Mouse (Mus musculus) CH12.LX (cell line): ENCODE measurements around the gene Aldh1a7. TPM values are rescaled to one million over a fixed set of nuclear protein-coding genes. Genes with fewer than 3 reads are reported as not detected.

ENCODE experiments used
- DNase-seq: peaks from one replicate; pipeline ENCODE4 v3.0.0-alpha.2; 2013; ENCODE audit errors: extremely low read depth
- H3K27ac ChIP-seq: 2 replicates; pipeline ENCODE4 v1.5.1; 2012; ENCODE audit warnings: low read depth, mild to moderate bottlenecking, control low read depth, moderate library complexity; ENCODE audit not compliant: insufficient read depth
- H3K27me3 ChIP-seq: replicated peaks from 2 replicates; pipeline ENCODE3; 2012; ENCODE audit warnings: inconsistent platforms
- H3K36me3 ChIP-seq, 2 experiments: replicated peaks in 1 of 2; 2 replicates each; pipeline versions ENCODE3 to v1.6.1; 2012; ENCODE audit warnings: inconsistent platforms in 1 of 2, low read length in 1 of 2, mild to moderate bottlenecking in 1 of 2, mixed read lengths in 1 of 2, moderate library complexity in 1 of 2; ENCODE audit not compliant: control insufficient read depth in 1 of 2, insufficient read depth in 1 of 2
- H3K4me1 ChIP-seq, 2 experiments: 2 replicates each; pipeline ENCODE4 v1.6.1; 2012; ENCODE audit warnings: inconsistent platforms in 1 of 2, moderate library complexity in 1 of 2; ENCODE audit not compliant: insufficient read depth in 2 of 2, control insufficient read depth in 1 of 2
- H3K4me2 ChIP-seq: 2 replicates; pipeline ENCODE4 v1.6.1; 2012; ENCODE audit warnings: low read depth, mild to moderate bottlenecking, control low read depth; ENCODE audit not compliant: poor library complexity, insufficient read depth, severe bottlenecking
- H3K4me3 ChIP-seq, 3 experiments: fragments of 150-350 bp in 1 of 3; sonication (generic) in 1 of 3; replicated peaks in 1 of 3; 2 replicates each; pipeline versions ENCODE3 to v1.5.1; 2011 to 2012; ENCODE audit warnings: low read depth in 2 of 3, low read length in 2 of 3, mild to moderate bottlenecking in 2 of 3, moderate library complexity in 2 of 3, control low read depth in 1 of 3, improper control_type of control experiment in 1 of 3, inconsistent platforms in 1 of 3, mixed read lengths in 1 of 3; ENCODE audit not compliant: poor library complexity in 1 of 3
- H3K79me2 ChIP-seq: replicated peaks from 2 replicates; pipeline ENCODE4 v1.6.1; 2012; ENCODE audit warnings: mild to moderate bottlenecking, moderate library complexity; ENCODE audit not compliant: control insufficient read depth, poor library complexity, insufficient read depth, severe bottlenecking; ENCODE audit errors: extremely low read depth
- H3K9ac ChIP-seq: 2 replicates; pipeline ENCODE4 v1.6.1; 2012; ENCODE audit warnings: low read depth, mild to moderate bottlenecking, control low read depth, moderate library complexity; ENCODE audit not compliant: insufficient read depth
- H3K9me3 ChIP-seq: replicated peaks from 2 replicates; pipeline ENCODE3; 2012; ENCODE audit warnings: low read length, inconsistent platforms, mixed read lengths
- BHLHE40 ChIP-seq: IDR thresholded peaks from 2 replicates; pipeline ENCODE4 v1.6.1; 2011; ENCODE audit warnings: mild to moderate bottlenecking, low read depth, low read length, improper control_type of control experiment
- CHD1 ChIP-seq: IDR thresholded peaks from 2 replicates; pipeline ENCODE4 v1.6.1; 2012; ENCODE audit warnings: low read depth, low read length, improper control_type of control experiment, inconsistent platforms
- CTCF ChIP-seq, 2 experiments: IDR thresholded peaks in 1 of 2; conservative IDR thresholded peaks in 1 of 2; 2 replicates each; pipeline ENCODE4 v1.5.1; 2011 to 2012; ENCODE audit warnings: low read depth in 2 of 2, low read length in 2 of 2, improper control_type of control experiment in 1 of 2, inconsistent platforms in 1 of 2, mild to moderate bottlenecking in 1 of 2, moderate library complexity in 1 of 2
- E2F4 ChIP-seq: IDR thresholded peaks from 2 replicates; pipeline ENCODE4 v1.6.1; 2011; ENCODE audit warnings: low read depth, low read length, improper control_type of control experiment; ENCODE audit not compliant: insufficient replicate concordance
- IRF4 ChIP-seq: IDR thresholded peaks from 2 replicates; pipeline ENCODE4 v1.6.1; 2014; ENCODE audit warnings: low read depth, mild to moderate bottlenecking, inconsistent platforms, low read length, improper control_type of control experiment
- MAX ChIP-seq: IDR thresholded peaks from 2 replicates; pipeline ENCODE4 v1.6.1; 2011; ENCODE audit warnings: low read length, improper control_type of control experiment
- MAZ ChIP-seq: IDR thresholded peaks from 2 replicates; pipeline ENCODE4 v1.6.1; 2012; ENCODE audit warnings: low read depth, mild to moderate bottlenecking, inconsistent platforms, low read length, improper control_type of control experiment, moderate library complexity
- NRF1 ChIP-seq: IDR thresholded peaks from 2 replicates; pipeline ENCODE4 v1.6.1; 2014; ENCODE audit warnings: low read depth, mild to moderate bottlenecking, inconsistent platforms, low read length, improper control_type of control experiment, moderate library complexity
- POLR2AphosphoS2 ChIP-seq: IDR thresholded peaks from 2 replicates; pipeline ENCODE4 v1.6.1; 2011; ENCODE audit warnings: low read depth, low read length, improper control_type of control experiment
- RAD21 ChIP-seq: IDR thresholded peaks from 2 replicates; pipeline ENCODE4 v1.6.1; 2011; ENCODE audit warnings: low read depth, mild to moderate bottlenecking, low read length, improper control_type of control experiment, moderate library complexity
- SIN3A ChIP-seq: IDR thresholded peaks from 2 replicates; pipeline ENCODE4 v1.6.1; 2012; ENCODE audit warnings: low read length, improper control_type of control experiment, inconsistent platforms
- SMC3 ChIP-seq: IDR thresholded peaks from 2 replicates; pipeline ENCODE4 v1.6.1; 2011; ENCODE audit warnings: low read depth, low read length, improper control_type of control experiment
- USF1 ChIP-seq: IDR thresholded peaks from 2 replicates; pipeline ENCODE4 v1.6.1; 2014; ENCODE audit warnings: low read depth, mild to moderate bottlenecking, inconsistent platforms, low read length, improper control_type of control experiment
- ZKSCAN1 ChIP-seq: IDR thresholded peaks from 2 replicates; pipeline ENCODE4 v1.6.1; 2012; ENCODE audit warnings: low read depth, inconsistent platforms, low read length, improper control_type of control experiment, borderline replicate concordance
- ZMIZ1 ChIP-seq: IDR thresholded peaks from 2 replicates; pipeline ENCODE4 v1.6.1; 2012; ENCODE audit warnings: low read depth, mild to moderate bottlenecking, inconsistent platforms, low read length, improper control_type of control experiment
- dilution Hi-C: fragments of 300-500 bp; cut with MboI; formaldehyde crosslinking; loops from 2 replicates; pipeline ENCODE4 v1.14.3; 2020; ENCODE audit warnings: low sequenced_read_pairs; ENCODE audit not compliant: extremely low pct_unique_long_range_greater_than_20kb, extremely low pct_ligation_motif_present
- in situ Hi-C: fragments of 300-500 bp; cut with MboI; formaldehyde crosslinking; loops from 3 replicates; pipeline ENCODE4 v1.14.3; 2019; ENCODE audit warnings: low sequenced_read_pairs, low pct_ligation_motif_present, low pct_unique_long_range_greater_than_20kb, mixed read lengths
- polyA plus RNA-seq: library from polyadenylated mRNA; unstranded; fragments of >175 nt; gene quantifications from 2 replicates; pipeline ENCODE4 v1.2.1, GENCODE M21; 2012; ENCODE audit warnings: low read depth; ENCODE audit not compliant: insufficient read length
- total RNA-seq, 2 experiments: library from RNA; depleted of rRNA; stranded (reverse); fragments of 300-350 nt in 1 of 2; fragments of >200 nt in 1 of 2; gene quantifications; 2 replicates each; pipeline ENCODE4 v1.2.3; 2012 to 2014

The Aldh1a7 gene
- 0.21 and 0.47 TPM in 2 replicates for total RNA-seq (2012; rRNA removed)
- total RNA-seq (2014; rRNA removed), result 2.3 and 2.6 TPM in 2 replicates
- 1.1 and 1.2 TPM in 2 replicates for polyA plus RNA-seq

- Histone ChIP-seq H3K27me3 (no peaks in the 10 kb centered on the region), H3K9me3 (no peaks in the 10 kb centered on the region), H3K4me3 (no peak within 1 kb of the TSS), H3K4me1 (peaks cover 0 to 10% of the 10 kb centered on the region in 2 experiments; a peak in 1 of 4 replicates), H3K79me2 (no peaks in the 10 kb centered on the region), H3K27ac (no peak within 1 kb of the TSS), H3K4me2 (peak within 1 kb of the TSS; percentile 25; the same call in 1 of the 2 replicates), H3K36me3 (no peaks in the 10 kb centered on the region), H3K9ac (no peak within 1 kb of the TSS)
- in situ Hi-C loops (loop anchor here (25.0 kb wide), 1 partner anchor 365 kb away; no protein-coding TSS in a partner anchor), dilution Hi-C loops (no loop called here)
- no peak for TF ChIP-seq USF1
- no peak for TF ChIP-seq E2F4
- DNase-seq, result peak; percentile 41
Measured at GRCm38 (mm10) chr19:20727381-20727780, at the start of gene Aldh1a7. TSS of gene Aldh1a7 (minus strand) at chr19:20727562.

GRCm38 (mm10) chr19:20775681-20776080 lies 48.3 kb upstream of the Aldh1a7 start:
- in situ Hi-C loops, result no loop called here
- TF ChIP-seq POLR2AphosphoS2 (no peak), SMC3 (no peak), RAD21 (no peak), IRF4 (no peak), MAZ (no peak), USF1 (no peak), BHLHE40 (no peak), ZMIZ1 (no peak), SIN3A (no peak), CTCF (conservative IDR thresholded peaks at IDR 0.05 in 1 of 2, IDR thresholded peaks at IDR 0.05 in 1 of 2; ENCODE audit: low read depth in 2 of 2, low read length in 2 of 2) (no peak), CHD1 (no peak), NRF1 (no peak), ZKSCAN1 (no peak), MAX (no peak)
- no peak for DNase-seq
- Histone ChIP-seq H3K4me3 (no peak overlapping the region), H3K9ac (no peak overlapping the region), H3K4me2 (no peak overlapping the region), H3K27me3 (no peaks in the 10 kb centered on the region), H3K79me2 (no peaks in the 10 kb centered on the region), H3K9me3 (no peaks in the 10 kb centered on the region), H3K36me3 (no peaks in the 10 kb centered on the region), H3K27ac (no peak overlapping the region), H3K4me1 (peaks cover 3 to 23% of the 10 kb centered on the region in 2 experiments; a peak in 3 of 4 replicates)
- dilution Hi-C loops, result no loop called here
